Mouse (Mus musculus): ENCODE measurements around the gene Nkd2. TPM values are rescaled to one million over a fixed set of nuclear protein-coding genes. Genes with fewer than 3 reads are reported as not detected.

Nkd2 gene
- polyA plus RNA-seq, 1 experiment from 2014 or later, result 3.0 TPM

DNA sequence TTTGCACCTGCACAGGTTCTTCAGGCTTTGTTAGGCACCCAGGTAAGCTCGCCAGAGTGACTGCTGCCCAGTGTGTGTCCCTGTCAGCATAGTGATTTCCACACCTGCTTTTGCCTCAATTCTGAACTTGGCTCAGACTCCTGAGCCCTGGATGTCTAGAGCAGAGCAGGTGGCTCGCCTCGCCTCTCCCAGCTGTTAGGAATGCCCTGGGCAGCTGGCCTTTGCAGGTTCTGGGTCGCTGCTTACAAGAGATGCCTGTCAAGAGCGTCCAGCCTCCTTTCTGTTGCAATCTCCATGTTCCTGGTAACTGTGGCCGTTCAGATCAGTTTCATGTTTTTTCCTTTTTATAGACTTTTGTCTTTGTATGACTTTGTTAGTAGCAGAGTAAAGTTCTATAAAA, 31.1 kb downstream of the Nkd2 start:
- no peaks in the 10 kb centered on the region for H3K9me3 ChIP-seq (replicated peaks)
- WGBS, result 84% methylated on average over 6 of the region's 6 CpGs
- H3K9ac ChIP-seq, result no peak overlapping the region
- H3K4me2 ChIP-seq, result no peak overlapping the region
- no peaks in the 10 kb centered on the region for H3K27me3 ChIP-seq
- peaks cover 35% of the 10 kb centered on the region for H3K36me3 ChIP-seq
- H3K4me1 ChIP-seq (replicated peaks), result peaks cover 7% of the 10 kb centered on the region; the same call in 1 of the 2 replicates
- no peak overlapping the region for H3K27ac ChIP-seq
- H3K4me3 ChIP-seq, result no peak overlapping the region
- ATAC-seq (replicated peaks; ENCODE audit: insufficient number of reproducible peaks, insufficient read depth, low FRiP score, low read depth), result no peak

DNA sequence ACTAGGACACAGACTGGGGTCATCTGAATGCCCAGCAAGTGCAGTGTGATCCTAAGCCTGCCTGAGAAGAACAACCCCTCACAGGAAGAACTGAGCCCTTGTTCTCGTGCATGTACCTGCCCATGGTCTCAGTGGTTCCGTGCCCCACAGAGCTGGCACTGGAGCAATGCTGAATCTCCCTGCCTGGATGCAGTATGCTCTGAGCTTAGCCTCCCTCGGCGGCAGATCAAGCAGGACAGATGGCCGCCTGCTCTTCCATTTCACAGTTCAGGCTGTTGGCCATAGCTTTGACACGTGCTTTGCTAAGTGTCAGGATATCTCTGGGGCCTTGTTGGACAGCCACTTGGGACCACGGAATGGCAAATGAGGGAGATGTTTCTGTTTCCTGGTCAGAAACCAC, 33.2 kb downstream of the Nkd2 start:
- Histone ChIP-seq H3K27me3 (no peaks in the 10 kb centered on the region), H3K9me3 (replicated peaks) (no peaks in the 10 kb centered on the region), H3K4me2 (no peak overlapping the region), H3K9ac (no peak overlapping the region), H3K4me1 (replicated peaks) (peaks cover 7% of the 10 kb centered on the region; the same call in 1 of the 2 replicates), H3K4me3 (no peak overlapping the region), H3K36me3 (peaks cover 56% of the 10 kb centered on the region), H3K27ac (no peak overlapping the region)
- WGBS, result 84% methylated on average over 7 of the region's 7 CpGs
- ATAC-seq (replicated peaks; ENCODE audit: insufficient number of reproducible peaks, insufficient read depth, low FRiP score, low read depth), result no peak

DNA sequence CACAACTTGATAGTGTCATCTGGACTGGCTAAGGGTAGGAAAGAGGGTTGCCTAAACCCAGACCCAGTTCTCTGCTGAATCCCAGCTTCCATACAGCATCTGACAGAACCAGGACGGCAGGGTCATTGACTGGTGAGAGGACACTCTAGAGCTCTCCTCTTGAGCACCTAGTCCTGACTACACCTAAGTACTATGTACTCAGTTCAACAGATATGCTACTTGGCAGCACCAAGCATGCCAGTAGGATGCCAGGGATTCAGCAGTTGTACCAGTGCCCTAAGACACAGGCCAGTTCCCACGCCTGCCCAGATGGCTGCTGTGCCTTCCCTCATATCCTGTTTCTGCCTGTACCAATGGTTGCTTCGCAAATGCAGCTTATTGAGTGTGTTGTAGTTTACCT, 34.5 kb downstream of the Nkd2 start:
- 88% methylated on average over 3 of the region's 3 CpGs for WGBS
- no peak for ATAC-seq (replicated peaks; ENCODE audit: insufficient number of reproducible peaks, insufficient read depth, low FRiP score, low read depth)
- H3K27ac ChIP-seq, result no peak overlapping the region
- no peaks in the 10 kb centered on the region for H3K9me3 ChIP-seq (replicated peaks)
- no peak overlapping the region for H3K4me3 ChIP-seq
- H3K27me3 ChIP-seq, result no peaks in the 10 kb centered on the region
- H3K4me1 ChIP-seq (replicated peaks), result peaks cover 7% of the 10 kb centered on the region; the same call in 1 of the 2 replicates
- no peak overlapping the region for H3K4me2 ChIP-seq
- H3K9ac ChIP-seq, result no peak overlapping the region
- peaks cover 64% of the 10 kb centered on the region for H3K36me3 ChIP-seq

DNA sequence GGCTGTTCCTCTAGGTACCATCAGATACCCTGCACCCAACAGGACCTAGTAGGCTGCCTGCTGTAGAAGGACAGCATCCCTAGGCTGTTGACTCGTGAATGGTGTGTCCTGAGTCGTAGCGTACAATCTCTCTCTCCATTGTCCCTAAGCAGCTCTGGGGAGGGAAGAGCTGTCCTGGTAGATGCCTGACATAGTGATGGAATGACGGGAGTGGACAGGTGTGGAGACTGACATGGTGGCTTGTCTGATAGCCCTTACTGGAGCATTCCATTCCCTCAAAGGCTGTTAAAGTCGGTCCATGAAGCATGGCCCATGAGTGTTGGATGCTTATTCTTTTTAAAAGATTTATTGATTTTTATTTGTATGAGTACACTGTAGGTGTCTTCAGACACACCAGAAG, 42.5 kb downstream of the Nkd2 start:
- 87% methylated on average over 5 of the region's 5 CpGs for WGBS
- no peak for ATAC-seq (replicated peaks; ENCODE audit: insufficient number of reproducible peaks, insufficient read depth, low FRiP score, low read depth)
- Histone ChIP-seq H3K4me3 (no peak overlapping the region), H3K4me1 (replicated peaks) (peaks cover 21% of the 10 kb centered on the region), H3K27ac (peak overlapping the region; percentile 93), H3K4me2 (no peak overlapping the region), H3K36me3 (peaks cover 61% of the 10 kb centered on the region), H3K9me3 (replicated peaks) (no peaks in the 10 kb centered on the region), H3K9ac (no peak overlapping the region), H3K27me3 (no peaks in the 10 kb centered on the region)

DNA sequence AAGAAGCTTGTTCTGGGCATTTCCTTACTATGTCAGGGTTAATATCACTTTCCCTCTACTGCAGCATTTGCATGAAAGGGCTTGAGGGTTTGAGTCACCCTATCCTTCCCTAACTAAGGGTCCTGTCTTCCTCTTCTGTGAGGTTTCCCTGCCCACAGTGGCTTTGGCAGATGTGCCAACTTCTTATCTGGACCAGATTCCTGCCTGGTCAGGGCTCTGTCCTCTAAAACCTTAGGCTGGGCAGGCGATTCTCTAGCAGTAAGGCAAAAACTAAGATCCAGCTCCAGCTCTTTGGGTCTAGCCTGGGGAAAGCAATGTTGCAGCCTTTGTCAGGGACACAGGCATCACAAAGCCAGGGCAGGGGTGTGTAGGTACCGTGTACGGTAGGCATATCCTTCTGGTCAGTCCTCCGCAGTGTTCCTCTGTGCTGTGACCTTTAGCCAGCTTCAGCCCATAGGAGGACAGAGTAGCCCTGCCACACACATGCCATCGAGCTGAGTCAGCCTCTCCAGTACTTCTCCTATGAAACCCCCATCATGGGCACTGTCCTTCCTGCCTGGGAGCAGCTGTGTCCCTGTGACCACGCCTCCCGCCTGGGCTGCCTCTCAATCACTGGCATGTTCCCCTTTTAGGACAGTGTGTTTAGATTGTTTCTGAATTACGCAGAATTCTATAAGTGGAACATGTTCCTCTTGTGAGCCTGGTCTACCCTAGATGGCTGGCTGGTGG, 43.8 kb downstream of the Nkd2 start:
- no peaks in the 10 kb centered on the region for H3K27me3 ChIP-seq
- 41% methylated on average over 8 of the region's 8 CpGs for WGBS
- H3K4me1 ChIP-seq (replicated peaks), result peaks cover 22% of the 10 kb centered on the region
- peaks cover 61% of the 10 kb centered on the region for H3K36me3 ChIP-seq
- H3K9ac ChIP-seq, result no peak overlapping the region
- peak; percentile 95 for ATAC-seq (replicated peaks; ENCODE audit: insufficient number of reproducible peaks, insufficient read depth, low FRiP score, low read depth)
- peak overlapping the region; percentile 93 for H3K27ac ChIP-seq
- H3K4me2 ChIP-seq, result no peak overlapping the region
- H3K9me3 ChIP-seq (replicated peaks), result no peaks in the 10 kb centered on the region
- H3K4me3 ChIP-seq, result no peak overlapping the region

DNA sequence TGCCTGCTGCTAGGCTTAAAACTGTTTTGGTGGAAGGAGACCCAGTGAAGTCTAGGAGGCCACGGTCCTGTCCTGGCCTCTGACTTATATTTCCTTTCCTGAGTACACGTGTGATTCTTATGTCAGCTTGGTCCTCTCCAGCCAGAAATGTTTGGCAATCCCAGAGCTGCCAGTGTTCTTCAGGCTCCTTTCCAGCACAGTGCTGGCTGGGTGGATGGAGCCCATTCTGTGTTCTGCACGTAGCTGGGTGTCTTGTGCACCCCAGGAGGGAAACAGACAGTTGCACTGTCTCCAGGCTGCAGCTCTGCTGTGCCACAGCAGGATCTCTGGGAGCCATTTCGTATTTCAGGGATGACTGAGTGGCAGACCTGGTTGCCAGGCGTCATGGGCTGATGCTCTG, 48.3 kb downstream of the Nkd2 start:
- no peak overlapping the region for H3K27ac ChIP-seq
- H3K9me3 ChIP-seq (replicated peaks), result no peaks in the 10 kb centered on the region
- H3K4me3 ChIP-seq, result no peak overlapping the region
- WGBS, result 87% methylated on average over 5 of the region's 5 CpGs
- no peak overlapping the region for H3K9ac ChIP-seq
- no peak for ATAC-seq (replicated peaks; ENCODE audit: insufficient number of reproducible peaks, insufficient read depth, low FRiP score, low read depth)
- no peaks in the 10 kb centered on the region for H3K27me3 ChIP-seq
- peaks cover 86% of the 10 kb centered on the region for H3K36me3 ChIP-seq
- H3K4me1 ChIP-seq (replicated peaks), result peaks cover 14% of the 10 kb centered on the region
- no peak overlapping the region for H3K4me2 ChIP-seq

DNA sequence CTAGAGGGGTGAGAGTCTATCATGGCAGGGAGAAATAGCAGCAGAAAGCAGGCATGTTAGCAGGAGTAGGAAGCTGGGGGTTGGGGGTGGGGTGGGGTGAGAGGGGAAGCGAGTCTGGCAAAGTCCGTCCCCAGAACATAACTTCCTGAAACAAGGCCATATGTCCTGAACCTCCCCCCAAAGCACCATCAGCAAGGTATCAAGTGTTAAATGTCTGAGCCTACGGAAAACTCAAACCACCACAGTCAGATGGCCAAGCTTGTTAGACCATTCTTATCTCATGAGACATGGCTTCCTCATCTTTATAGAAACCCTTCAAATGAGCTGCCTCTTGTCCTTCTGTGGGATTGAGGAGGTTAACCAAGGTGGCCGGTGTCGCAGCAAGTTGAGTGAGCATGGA, 54.3 kb downstream of the Nkd2 start:
- Histone ChIP-seq H3K27me3 (no peaks in the 10 kb centered on the region), H3K36me3 (peaks cover 90% of the 10 kb centered on the region), H3K27ac (no peak overlapping the region), H3K4me1 (replicated peaks) (no peaks in the 10 kb centered on the region), H3K4me2 (no peak overlapping the region), H3K9me3 (replicated peaks) (no peaks in the 10 kb centered on the region), H3K9ac (no peak overlapping the region), H3K4me3 (no peak overlapping the region)
- no peak for ATAC-seq (replicated peaks; ENCODE audit: insufficient number of reproducible peaks, insufficient read depth, low FRiP score, low read depth)
- 85% methylated on average over 5 of the region's 5 CpGs for WGBS

DNA sequence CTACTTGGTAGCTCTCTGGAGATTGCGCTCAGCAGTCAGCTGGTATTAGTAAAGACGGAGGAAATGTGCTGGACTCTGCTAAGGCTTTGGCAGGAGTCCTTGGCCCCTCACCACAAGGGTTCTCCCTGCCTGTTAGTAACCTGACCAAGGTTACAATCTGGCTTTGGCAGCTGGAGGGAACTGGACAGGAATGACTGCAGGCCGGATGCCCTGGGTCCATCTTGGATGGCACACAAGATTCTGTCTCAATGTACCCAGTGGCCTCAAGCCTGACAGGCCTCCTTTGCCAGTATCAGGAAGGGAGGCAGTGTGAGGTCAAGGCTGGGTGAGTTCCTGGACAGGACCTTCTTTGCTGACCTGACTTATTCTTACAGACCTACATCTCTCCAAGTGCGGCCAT, 55.3 kb downstream of the Nkd2 start:
- Histone ChIP-seq H3K9ac (no peak overlapping the region), H3K4me2 (no peak overlapping the region), H3K9me3 (replicated peaks) (no peaks in the 10 kb centered on the region), H3K36me3 (peaks cover 88% of the 10 kb centered on the region), H3K4me1 (replicated peaks) (no peaks in the 10 kb centered on the region), H3K4me3 (no peak overlapping the region), H3K27ac (no peak overlapping the region), H3K27me3 (no peaks in the 10 kb centered on the region)
- no peak for ATAC-seq (replicated peaks; ENCODE audit: insufficient number of reproducible peaks, insufficient read depth, low FRiP score, low read depth)
- 93% methylated on average over 4 of the region's 4 CpGs for WGBS

DNA sequence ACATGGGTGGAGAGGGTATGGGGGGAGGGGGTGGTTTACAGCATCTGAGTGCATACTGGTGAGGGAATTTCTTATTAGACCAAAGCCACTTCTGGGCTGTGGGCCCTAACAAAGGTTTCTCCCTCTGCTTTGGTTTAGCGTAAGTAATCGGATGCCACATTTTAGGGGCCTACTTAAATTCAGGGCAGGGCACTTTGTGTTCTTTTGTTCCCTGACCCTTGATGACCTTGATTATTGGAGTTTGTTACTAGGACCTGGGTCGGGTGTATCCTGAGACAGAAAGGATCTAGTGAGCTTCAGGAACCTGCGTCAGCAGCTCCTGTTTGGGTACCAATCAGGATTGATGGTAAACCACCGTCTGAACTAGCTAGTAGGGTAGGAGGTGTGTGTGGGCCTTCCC, 64.9 kb downstream of the Nkd2 start:
- 66% methylated on average over 5 of the region's 5 CpGs for WGBS
- H3K4me1 ChIP-seq (replicated peaks), result peaks cover 24% of the 10 kb centered on the region
- H3K4me3 ChIP-seq, result no peak overlapping the region
- H3K27ac ChIP-seq, result no peak overlapping the region
- H3K9ac ChIP-seq, result no peak overlapping the region
- no peaks in the 10 kb centered on the region for H3K27me3 ChIP-seq
- no peak overlapping the region for H3K4me2 ChIP-seq
- ATAC-seq (replicated peaks; ENCODE audit: insufficient number of reproducible peaks, insufficient read depth, low FRiP score, low read depth), result no peak
- no peaks in the 10 kb centered on the region for H3K9me3 ChIP-seq (replicated peaks)
- peaks cover 30% of the 10 kb centered on the region for H3K36me3 ChIP-seq

DNA sequence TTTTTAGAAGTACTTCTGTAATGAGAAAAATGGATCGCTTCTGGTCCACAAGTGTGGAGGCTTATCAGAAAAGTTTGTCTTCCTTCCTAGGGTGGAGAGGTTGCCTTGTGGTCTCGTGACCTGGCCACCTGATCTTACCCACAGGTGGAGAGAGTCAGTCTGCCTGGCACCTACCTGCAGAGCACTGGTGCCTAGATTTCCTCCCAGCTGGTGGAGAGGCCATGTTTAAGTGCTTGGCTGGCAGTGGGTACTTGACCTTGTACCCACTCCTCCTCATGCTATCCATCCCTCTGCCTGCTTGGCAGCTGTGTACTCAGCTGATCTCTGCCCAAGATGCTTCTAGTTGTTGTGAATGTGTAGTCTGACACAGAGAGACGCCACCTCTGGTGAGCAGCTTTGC, 69.9 kb downstream of the Nkd2 start:
- WGBS, result 87% methylated on average over 3 of the region's 3 CpGs
- H3K27me3 ChIP-seq, result no peaks in the 10 kb centered on the region
- no peaks in the 10 kb centered on the region for H3K36me3 ChIP-seq
- peaks cover 58% of the 10 kb centered on the region for H3K4me1 ChIP-seq (replicated peaks)
- H3K9ac ChIP-seq, result no peak overlapping the region
- H3K4me3 ChIP-seq, result no peak overlapping the region
- H3K9me3 ChIP-seq (replicated peaks), result no peaks in the 10 kb centered on the region
- H3K27ac ChIP-seq, result no peak overlapping the region
- no peak overlapping the region for H3K4me2 ChIP-seq
- no peak for ATAC-seq (replicated peaks; ENCODE audit: insufficient number of reproducible peaks, insufficient read depth, low FRiP score, low read depth)

DNA sequence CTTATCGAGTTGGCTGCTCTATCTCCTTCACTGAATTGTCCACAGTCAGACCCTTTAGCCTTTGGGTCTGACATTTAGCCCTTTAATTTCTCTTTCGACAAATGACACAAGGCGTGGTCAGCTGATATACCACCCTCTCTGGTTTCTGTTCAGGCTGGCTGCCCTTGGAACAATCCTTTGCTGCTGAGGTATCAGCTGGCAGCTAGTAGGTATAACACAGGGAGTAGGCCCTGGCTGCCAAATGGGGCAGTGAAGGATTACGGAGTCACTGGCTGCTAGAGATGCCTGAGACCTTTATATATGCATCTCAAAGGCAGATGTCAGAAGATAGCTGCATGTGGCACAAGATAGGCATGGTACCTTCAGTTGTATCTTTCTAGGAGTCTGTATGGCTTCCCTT, 71.6 kb downstream of the Nkd2 start:
- no peaks in the 10 kb centered on the region for H3K36me3 ChIP-seq
- H3K27ac ChIP-seq, result peak overlapping the region; percentile 9; the same call in 1 of the 2 replicates
- H3K9me3 ChIP-seq (replicated peaks), result no peaks in the 10 kb centered on the region
- H3K4me1 ChIP-seq (replicated peaks), result peaks cover 68% of the 10 kb centered on the region
- no peak for ATAC-seq (replicated peaks; ENCODE audit: insufficient number of reproducible peaks, insufficient read depth, low FRiP score, low read depth)
- 51% methylated on average over 4 of the region's 4 CpGs for WGBS
- no peak overlapping the region for H3K4me2 ChIP-seq
- H3K4me3 ChIP-seq, result no peak overlapping the region
- no peak overlapping the region for H3K9ac ChIP-seq
- H3K27me3 ChIP-seq, result no peaks in the 10 kb centered on the region

DNA sequence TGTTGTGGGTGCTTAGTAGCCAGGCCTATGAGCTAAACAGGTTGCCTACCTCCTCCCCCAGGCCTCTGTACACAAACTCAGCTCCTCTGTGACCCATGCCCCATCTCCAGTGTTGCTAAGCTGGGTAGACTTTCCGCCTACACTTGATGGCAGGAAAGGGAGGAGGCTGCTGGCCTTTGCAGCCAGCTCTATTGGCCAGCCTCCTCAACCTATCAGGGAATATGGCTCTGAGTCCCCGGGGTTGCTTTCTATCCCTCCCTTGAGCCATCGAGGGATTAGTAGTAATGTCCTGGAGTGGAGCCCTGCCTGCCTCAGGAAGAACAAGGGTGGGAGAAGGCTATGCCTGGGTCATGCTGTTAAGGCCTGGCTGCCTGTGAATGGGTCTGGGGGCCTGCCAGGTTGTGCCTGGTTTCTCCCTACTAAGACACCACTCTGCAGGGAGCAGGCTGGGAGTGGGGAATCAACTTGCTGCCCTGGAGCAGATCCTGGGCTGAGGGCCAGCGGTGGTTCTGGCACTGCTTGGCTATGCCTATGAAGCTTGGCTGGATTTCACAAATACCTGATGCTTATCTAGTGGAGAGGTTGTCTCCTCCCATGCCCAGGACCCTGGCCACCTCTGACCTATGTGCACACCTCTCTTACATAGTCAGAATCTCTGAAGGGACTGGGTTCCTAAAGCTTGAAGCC, 73.8 kb downstream of the Nkd2 start:
- Histone ChIP-seq H3K4me1 (replicated peaks) (peaks cover 72% of the 10 kb centered on the region), H3K4me2 (0 out of 2 replicates have a peak overlapping the region, but pooled peaks have one; percentile 6), H3K9ac (0 out of 2 replicates have a peak overlapping the region, but pooled peaks have one; percentile 11), H3K27ac (peak overlapping the region; percentile 73), H3K27me3 (no peaks in the 10 kb centered on the region), H3K36me3 (no peaks in the 10 kb centered on the region), H3K4me3 (no peak overlapping the region), H3K9me3 (replicated peaks) (no peaks in the 10 kb centered on the region)
- ATAC-seq (replicated peaks; ENCODE audit: insufficient number of reproducible peaks, insufficient read depth, low FRiP score, low read depth), result peak; percentile 24
- WGBS, result 39% methylated on average over 4 of the region's 4 CpGs

Measured in heart, embryonic 15.5 days (tissue).